Mouse (Mus musculus) heart, adult 2 months (tissue): ENCODE measurements around the gene Lrrk2.

ENCODE experiments used
- CTCF ChIP-seq: fragments of 200-600 bp; IDR thresholded peaks from 2 replicates; pipeline ENCODE4 v1.8.1; 2022; ENCODE audit warnings: antibody characterized with exemption, mild to moderate bottlenecking, moderate library complexity
- EP300 ChIP-seq: fragments of 200-500 bp; IDR thresholded peaks from 2 replicates; pipeline ENCODE4 v1.6.1; 2011; ENCODE audit warnings: low read depth, low read length, control low read depth; ENCODE audit not compliant: insufficient read depth
- POLR2A ChIP-seq: fragments of 200-500 bp; IDR thresholded peaks from 2 replicates; pipeline ENCODE4 v1.6.1; 2011; ENCODE audit warnings: mild to moderate bottlenecking, low read depth, low read length, control low read depth; ENCODE audit not compliant: insufficient read depth

- TF ChIP-seq POLR2A (no peak), CTCF (no peak), EP300 (no peak)
Observed at GRCm38 (mm10) chr15:91629137-91629536, 43.8 kb upstream of the Lrrk2 start.
